Mouse (Mus musculus): Measurements from ENCODE around the gene Lgals3bp.

- TF ChIP-seq CTCF (IDR thresholded peaks at IDR 0.05; ENCODE audit: extremely low read depth, insufficient read depth, insufficient read length, insufficient replicate concordance) (no peak), POLR2A (IDR thresholded peaks at IDR 0.05; ENCODE audit: low read depth, low read length) (no peak)
Measured at GRCm38 (mm10) chr11:118442691-118443090, 40.8 kb upstream of the Lgals3bp start.
